Comparison of ENCODE assay signal across 15 mouse cellular contexts in the genomic region with DNA sequence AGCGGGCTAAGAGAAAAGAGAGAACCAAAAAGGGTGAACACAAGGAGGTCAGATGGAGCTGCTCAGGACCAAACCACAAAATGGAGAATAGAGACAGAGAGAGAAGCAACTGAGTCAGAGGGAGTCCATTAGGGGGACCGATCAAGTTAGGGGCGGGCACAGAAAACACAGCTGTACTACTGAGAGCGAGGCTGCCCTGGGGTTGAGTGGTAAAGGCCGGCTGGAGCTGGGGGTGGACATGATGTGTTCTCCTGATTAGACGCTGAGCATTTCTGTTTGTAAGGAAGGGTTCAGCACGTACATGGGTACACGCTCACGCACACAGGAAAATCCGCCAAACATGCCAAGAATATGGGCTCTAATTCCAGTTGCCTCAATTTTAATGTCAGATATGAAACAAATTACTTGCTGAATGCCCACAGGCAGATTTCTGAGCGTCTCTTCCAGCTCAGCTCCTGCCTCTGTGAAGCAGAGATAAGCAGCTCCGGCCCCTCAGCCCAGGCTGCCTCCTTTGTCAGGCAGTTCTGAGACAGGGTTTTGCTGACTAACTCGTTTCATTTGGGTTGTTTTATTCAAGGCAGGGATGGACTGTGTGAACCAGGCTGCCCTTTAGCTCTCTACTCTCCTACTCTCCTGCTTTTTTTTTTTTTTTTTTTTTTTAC.
A peak's percentile ranks its signal among the peaks of the same experiment; 100 is the strongest.
DNase-seq lines count a peak whose midpoint lies in the region; ATAC-seq lines count a peak whose summit lies in the region.
"Had no signal": no experiment of that assay in that cellular context is flagged by ENCODE, and none has a peak within 500 bp of the region (broad histone marks: within the 10 kb centered on the region; RNA-seq: fewer than 3 reads in every experiment).

No protein-coding gene starts in this region.

- H3K9me3 ChIP-seq in hindbrain, embryonic 14.5 days (ENCODE audit: control insufficient read depth, low read length): no peaks in the 10 kb centered on the region
- H3K9me3 ChIP-seq in hindbrain, embryonic 11.5 days (ENCODE audit: control insufficient read depth, low read length): no peaks in the 10 kb centered on the region
- no peaks in the 10 kb centered on the region for H3K9me3 ChIP-seq in liver, embryonic 16.5 days (replicated peaks; ENCODE audit: control insufficient read depth, low read length)
- H3K9me3 ChIP-seq: embryonic facial prominence, embryonic 15.5 days; limb, embryonic 10.5 days had no signal

- no peak overlapping the region for H3K9ac ChIP-seq in hindbrain, embryonic 14.5 days
- H3K9ac ChIP-seq in hindbrain, embryonic 11.5 days (ENCODE audit: low read depth, low read length): no peak overlapping the region
- H3K9ac ChIP-seq in liver, embryonic 16.5 days (ENCODE audit: low read depth, low read length): peak overlapping the region; percentile 28
- H3K9ac ChIP-seq: embryonic facial prominence, embryonic 15.5 days had no signal

- H3K4me2 ChIP-seq in hindbrain, embryonic 14.5 days (replicated peaks): no peak overlapping the region
- no peak overlapping the region for H3K4me2 ChIP-seq in hindbrain, embryonic 11.5 days (replicated peaks; ENCODE audit: low read depth, low read length)
- peak overlapping the region; percentile 64 for H3K4me2 ChIP-seq in liver, embryonic 16.5 days (ENCODE audit: low read depth, low read length)
- H3K4me2 ChIP-seq: embryonic facial prominence, embryonic 15.5 days had no signal

- WGBS in hindbrain, embryonic 14.5 days: 63% methylated on average over 13 of the region's 13 CpGs
- 74% methylated on average over 13 of the region's 13 CpGs for WGBS in hindbrain, embryonic 11.5 days
- WGBS in liver, embryonic 16.5 days (ENCODE audit: insufficient replicate concordance): 16% methylated on average over 13 of the region's 13 CpGs

- no peaks in the 10 kb centered on the region for H3K4me1 ChIP-seq in hindbrain, embryonic 14.5 days (replicated peaks; ENCODE audit: control insufficient read depth, insufficient read depth, low read length)
- H3K4me1 ChIP-seq in hindbrain, embryonic 11.5 days (replicated peaks; ENCODE audit: control insufficient read depth, insufficient read depth, low read length): no peaks in the 10 kb centered on the region
- H3K4me1 ChIP-seq in liver, embryonic 16.5 days (ENCODE audit: control insufficient read depth, low read depth, low read length): peaks cover 15% of the 10 kb centered on the region
- H3K4me1 ChIP-seq: embryonic facial prominence, embryonic 15.5 days; limb, embryonic 10.5 days had no signal

- DNase-seq in hindbrain, embryonic 14.5 days (ENCODE audit: low spot score): peak; percentile 43
- no peak for DNase-seq in hindbrain, embryonic 11.5 days (ENCODE audit: low spot score)
- peak; percentile 52 for DNase-seq in brain, adult 2 months (ENCODE audit: low read depth, low spot score)
- peak; percentile 67 for DNase-seq in c-Kit-positive CD71-positive TER-119-negative erythroid progenitor cells, embryonic 14.5 days (ENCODE audit: low read depth)
- DNase-seq in cerebellum, adult 8-10 months: no peak
- no peak for DNase-seq in left cerebral cortex, adult 8-10 months (ENCODE audit: low spot score in 2 of 2)
- no peak for DNase-seq in kidney, postnatal 10 days
- DNase-seq: adrenal gland, postnatal 10 days; cerebellum, postnatal 14 days; thymus, postnatal 14 days had no signal

- no peaks in the 10 kb centered on the region for H3K36me3 ChIP-seq in hindbrain, embryonic 14.5 days (replicated peaks; ENCODE audit: control insufficient read depth, insufficient read depth)
- H3K36me3 ChIP-seq in hindbrain, embryonic 11.5 days (ENCODE audit: control insufficient read depth, insufficient read depth, low read length): no peaks in the 10 kb centered on the region
- H3K36me3 ChIP-seq in liver, embryonic 16.5 days (ENCODE audit: control insufficient read depth, insufficient read depth): no peaks in the 10 kb centered on the region
- H3K36me3 ChIP-seq: embryonic facial prominence, embryonic 15.5 days; limb, embryonic 10.5 days had no signal

- ATAC-seq in hindbrain, embryonic 14.5 days (ENCODE audit: low FRiP score): peak; percentile 51; the same call in 1 of the 2 replicates
- ATAC-seq in hindbrain, embryonic 11.5 days (ENCODE audit: low FRiP score): no peak
- peak; percentile 95 for ATAC-seq in liver, embryonic 16.5 days (ENCODE audit: low read depth)
- ATAC-seq: intestine, postnatal 0 days; Patski had no signal

- no peak overlapping the region for H3K4me3 ChIP-seq in hindbrain, embryonic 14.5 days (replicated peaks; ENCODE audit: low read length)
- no peak overlapping the region for H3K4me3 ChIP-seq in hindbrain, embryonic 11.5 days (ENCODE audit: low read depth, low read length)
- peak overlapping the region; percentile 16 for H3K4me3 ChIP-seq in liver, embryonic 16.5 days (ENCODE audit: low read depth, low read length)
- H3K4me3 ChIP-seq: embryonic facial prominence, embryonic 15.5 days; limb, embryonic 10.5 days had no signal

- H3K27ac ChIP-seq in hindbrain, embryonic 14.5 days: peak overlapping the region; percentile 34; the same call in 1 of the 2 replicates
- no peak overlapping the region for H3K27ac ChIP-seq in hindbrain, embryonic 11.5 days (ENCODE audit: low read depth, low read length)
- peak overlapping the region; percentile 91 for H3K27ac ChIP-seq in liver, embryonic 16.5 days (ENCODE audit: low read length)
- H3K27ac ChIP-seq: embryonic facial prominence, embryonic 15.5 days; limb, embryonic 10.5 days had no signal

- H3K27me3 ChIP-seq in hindbrain, embryonic 14.5 days (ENCODE audit: control insufficient read depth, insufficient read depth, low read length): no peaks in the 10 kb centered on the region
- H3K27me3 ChIP-seq in hindbrain, embryonic 11.5 days (ENCODE audit: control insufficient read depth, insufficient read depth, low read length): no peaks in the 10 kb centered on the region
- H3K27me3 ChIP-seq in liver, embryonic 16.5 days (ENCODE audit: control insufficient read depth, insufficient read depth, low read depth, low read length): no peaks in the 10 kb centered on the region
- H3K27me3 ChIP-seq: embryonic facial prominence, embryonic 15.5 days; Patski had no signal

Comparison
In these comparisons a context has a peak if more than half of its experiments do, and no peak if none do; other contexts are left out.
1. DNase-seq: peak in hindbrain, embryonic 14.5 days (single experiment), brain, adult 2 months (single experiment) and c-Kit-positive CD71-positive TER-119-negative erythroid progenitor cells, embryonic 14.5 days (single experiment); none in hindbrain, embryonic 11.5 days (single experiment), cerebellum, adult 8-10 months (single experiment), left cerebral cortex, adult 8-10 months (0 of 2) and kidney, postnatal 10 days (single experiment).